Mouse (Mus musculus): ENCODE results near the gene Zbtb34.

DNA sequence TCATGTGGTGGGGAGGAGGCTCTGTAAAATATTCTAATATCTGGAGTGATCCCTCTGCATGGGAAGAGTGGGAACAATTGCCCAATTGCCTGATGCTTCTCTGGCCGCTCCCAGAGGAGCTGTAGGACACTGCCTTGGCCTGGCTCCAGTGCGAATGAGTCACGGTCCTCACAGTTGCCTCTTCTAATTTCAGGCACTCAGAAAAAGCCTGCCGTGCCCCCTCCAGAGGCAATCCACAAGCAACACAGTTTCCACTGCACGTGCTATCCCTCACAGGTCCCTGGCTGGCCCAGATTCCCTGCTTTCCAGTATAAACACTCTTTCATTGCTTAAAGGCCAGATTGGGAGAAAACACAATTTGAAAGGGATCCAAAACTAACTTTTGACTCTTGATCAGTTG lies 13.2 kb upstream of the Zbtb34 start:
- peak; percentile 90 for TF ChIP-seq CEBPB (IDR thresholded peaks at IDR 0.05; ENCODE audit: low read depth)
- TF ChIP-seq CTCF (IDR thresholded peaks at IDR 0.05; ENCODE audit: control insufficient read depth, insufficient read depth, insufficient read length), result no peak
- TF ChIP-seq MAX (IDR thresholded peaks at IDR 0.05), result peak; percentile 81
- peak; percentile 58 for TF ChIP-seq FOSL1 (IDR thresholded peaks at IDR 0.05; ENCODE audit: insufficient read depth, low read length, poor library complexity, severe bottlenecking)

Data from C2C12 (cell line).